Mouse (Mus musculus) ovary, adult 2 months (tissue): ENCODE measurements around the gene Olfr814. TPM values are rescaled to one million over a fixed set of nuclear protein-coding genes. Genes with fewer than 3 reads are reported as not detected.

Experiments used
- polyA plus RNA-seq: library from polyadenylated mRNA; depleted of rRNA; stranded (reverse); fragments of >200 nt; gene quantifications from 2 replicates; pipeline ENCODE4 v1.2.3, GENCODE M21; 2012; rRNA removed

The Olfr814 gene
- not detected in 2 replicates for polyA plus RNA-seq

GRCm38 (mm10) chr10:129879751-129880150 is at the start of gene Olfr814:
TSS of gene Olfr814 (minus strand) at chr10:129879851.

GRCm38 (mm10) chr10:129915497-129915896 is 35.8 kb upstream of the Olfr814 start, which contains the start of gene Olfr816:
TSS of gene Olfr816 (minus strand) at chr10:129915597.

GRCm38 (mm10) chr10:129905767-129906166 is 26.1 kb upstream of the Olfr814 start, which contains the start of gene Olfr815:
TSS of gene Olfr815 (minus strand) at chr10:129905867.

GRCm38 (mm10) chr10:129855067-129855466 is 24.6 kb downstream of the Olfr814 start, which contains the start of gene Olfr813:
TSS of gene Olfr813 (plus strand) at chr10:129855367.

GRCm38 (mm10) chr10:129845994-129846393 is 33.7 kb downstream of the Olfr814 start, which contains the start of gene Olfr812:
TSS of gene Olfr812 (minus strand) at chr10:129846094.

Other genes starting within 250 kb of the Olfr814 start
- not detected in 2 replicates for gene Olfr799, start 242.4 kb downstream of the Olfr814 start, polyA plus RNA-seq
- not detected in 2 replicates for gene Olfr800, start 222.2 kb downstream of the Olfr814 start, polyA plus RNA-seq
- gene Olfr801, start 206.0 kb downstream of the Olfr814 start, polyA plus RNA-seq = not detected in 2 replicates
- not detected in 2 replicates for gene Olfr802, start 191.7 kb downstream of the Olfr814 start, polyA plus RNA-seq
- gene Olfr803, start 185.6 kb downstream of the Olfr814 start, polyA plus RNA-seq = not detected in 2 replicates
- gene Olfr804, start 176.6 kb downstream of the Olfr814 start, polyA plus RNA-seq = not detected in 2 replicates
- not detected in 2 replicates for gene Olfr805, start 150.5 kb downstream of the Olfr814 start, polyA plus RNA-seq
- not detected in 2 replicates for gene Olfr806, start 137.9 kb downstream of the Olfr814 start, polyA plus RNA-seq
- not detected in 2 replicates for gene Olfr807, start 122.1 kb downstream of the Olfr814 start, polyA plus RNA-seq
- not detected in 2 replicates for gene Olfr808, start 114.4 kb downstream of the Olfr814 start, polyA plus RNA-seq
- gene Olfr809, start 105.2 kb downstream of the Olfr814 start, polyA plus RNA-seq = not detected in 2 replicates
- 0.09 and 0.32 TPM in 2 replicates for gene Olfr810, start 84.9 kb downstream of the Olfr814 start, polyA plus RNA-seq
- not detected in 2 replicates for gene Olfr811, start 75.5 kb downstream of the Olfr814 start, polyA plus RNA-seq
- gene Olfr812, start 33.8 kb downstream of the Olfr814 start, polyA plus RNA-seq = not detected in 2 replicates
- gene Olfr813, start 24.5 kb downstream of the Olfr814 start, polyA plus RNA-seq = not detected in 2 replicates
- not detected in 2 replicates for gene Olfr815, start 26.0 kb upstream of the Olfr814 start, polyA plus RNA-seq
- gene Olfr816, start 35.7 kb upstream of the Olfr814 start, polyA plus RNA-seq = not detected in 2 replicates
- gene Olfr818, start 69.2 kb upstream of the Olfr814 start, polyA plus RNA-seq = not detected in 2 replicates
- not detected in 2 replicates for gene Olfr819, start 87.4 kb upstream of the Olfr814 start, polyA plus RNA-seq
- gene Olfr247, start 96.3 kb upstream of the Olfr814 start, polyA plus RNA-seq = not detected in 2 replicates
- not detected in 2 replicates for gene Gm10310, start 105.2 kb upstream of the Olfr814 start, polyA plus RNA-seq
- not detected in 2 replicates for gene Olfr820, start 132.8 kb upstream of the Olfr814 start, polyA plus RNA-seq
- gene Olfr821, start 150.5 kb upstream of the Olfr814 start, polyA plus RNA-seq = not detected in 2 replicates
- gene Olfr822, start 191.4 kb upstream of the Olfr814 start, polyA plus RNA-seq = not detected in 2 replicates
- gene Olfr823, start 235.5 kb upstream of the Olfr814 start, polyA plus RNA-seq = not detected in 2 replicates